Mouse (Mus musculus) C2C12 (cell line): ENCODE results near the gene Cdc37l1. TPM values are rescaled to one million over a fixed set of nuclear protein-coding genes. Genes with fewer than 3 reads are reported as not detected.

Source experiments
- H3K27me3 ChIP-seq: one replicate; pipeline ENCODE4 v1.6.1; 2011; ENCODE audit not compliant: control insufficient read depth, insufficient read depth, insufficient read length
- H3K36me3 ChIP-seq: one replicate; pipeline ENCODE4 v1.6.1; 2011; ENCODE audit not compliant: control insufficient read depth, insufficient read depth
- H3K4me3 ChIP-seq: one replicate; pipeline ENCODE4 v1.5.1; 2011; ENCODE audit warnings: mild to moderate bottlenecking, control low read depth; ENCODE audit not compliant: poor library complexity, insufficient read depth, severe bottlenecking
- H3K79me2 ChIP-seq: one replicate; pipeline ENCODE4 v1.6.1; 2011; ENCODE audit not compliant: control insufficient read depth, insufficient read depth
- H3K79me3 ChIP-seq: one replicate; pipeline ENCODE4 v1.6.1; 2011; ENCODE audit warnings: low read depth, control low read depth
- H3ac ChIP-seq: one replicate; pipeline ENCODE3; 2011; ENCODE audit warnings: low read depth; ENCODE audit not compliant: control insufficient read depth, insufficient read length
- CEBPB ChIP-seq: IDR thresholded peaks from one replicate; pipeline ENCODE4 v1.6.1; 2011; ENCODE audit warnings: low read depth, mild to moderate bottlenecking, control low read depth, moderate library complexity
- CTCF ChIP-seq: IDR thresholded peaks from one replicate; pipeline ENCODE4 v1.5.1; 2011; ENCODE audit not compliant: control insufficient read depth, insufficient read depth, insufficient read length
- FOSL1 ChIP-seq: IDR thresholded peaks from one replicate; pipeline ENCODE4 v1.8.0; 2011; ENCODE audit warnings: mild to moderate bottlenecking, low read length; ENCODE audit not compliant: poor library complexity, insufficient read depth, severe bottlenecking
- MAX ChIP-seq: IDR thresholded peaks from one replicate; pipeline ENCODE4 v1.6.1; 2011; ENCODE audit warnings: mild to moderate bottlenecking, control low read depth
- MYOD1 ChIP-seq: IDR thresholded peaks from one replicate; pipeline ENCODE4 v1.6.1; 2011; ENCODE audit warnings: low read depth; ENCODE audit not compliant: control insufficient read depth, insufficient read length
- MYOG ChIP-seq: IDR thresholded peaks from one replicate; pipeline ENCODE4 v1.6.1; 2011; ENCODE audit not compliant: control insufficient read depth, insufficient read length; ENCODE audit errors: extremely low read depth
- USF1 ChIP-seq: IDR thresholded peaks from one replicate; pipeline ENCODE4 v1.6.1; 2011; ENCODE audit warnings: low read depth, mild to moderate bottlenecking, control low read depth, moderate library complexity
- polyA plus RNA-seq: library from polyadenylated mRNA; unstranded; fragments of >200 nt; fragmentation: generic; extraction: Trizol; gene quantifications from one replicate; pipeline ENCODE4 v1.2.1, GENCODE M21; 2012; ENCODE audit warnings: missing spikeins

Gene Cdc37l1
- polyA plus RNA-seq, 1 experiment, result 6.4 TPM

- Histone ChIP-seq H3K27me3 (no peaks in the 10 kb centered on the region), H3K79me3 (no peaks in the 10 kb centered on the region), H3K79me2 (no peaks in the 10 kb centered on the region), H3K36me3 (no peaks in the 10 kb centered on the region), H3K4me3 (no peak overlapping the region), H3ac (no peak overlapping the region)
- TF ChIP-seq MAX (no peak), CEBPB (no peak), USF1 (no peak)
Measured at GRCm38 (mm10) chr19:28970251-28970650, 19.9 kb upstream of the Cdc37l1 start.

GRCm38 (mm10) chr19:28974862-28975611, 15.1 kb upstream of the Cdc37l1 start:
- TF ChIP-seq CTCF (peak; percentile 55), MYOG (no peak)
- no peak overlapping the region for H3ac ChIP-seq
- no peaks in the 10 kb centered on the region for H3K27me3 ChIP-seq
- no peaks in the 10 kb centered on the region for H3K79me2 ChIP-seq
- no peaks in the 10 kb centered on the region for H3K36me3 ChIP-seq
- H3K4me3 ChIP-seq, result no peak overlapping the region
- H3K79me3 ChIP-seq, result no peaks in the 10 kb centered on the region

- H3ac ChIP-seq, result no peak overlapping the region
- no peaks in the 10 kb centered on the region for H3K36me3 ChIP-seq
- H3K79me3 ChIP-seq, result no peaks in the 10 kb centered on the region
- TF ChIP-seq MYOD1 (no peak), FOSL1 (no peak), MAX (no peak), USF1 (no peak), CTCF (no peak), MYOG (no peak), CEBPB (no peak)
- H3K4me3 ChIP-seq, result no peak overlapping the region
- no peaks in the 10 kb centered on the region for H3K79me2 ChIP-seq
- peaks cover 13% of the 10 kb centered on the region for H3K27me3 ChIP-seq
Measured at GRCm38 (mm10) chr19:28982617-28983016, 7.5 kb upstream of the Cdc37l1 start.

GRCm38 (mm10) chr19:28989515-28989914, 637 bp upstream of the Cdc37l1 start:
- Histone ChIP-seq H3K27me3 (peaks cover 5% of the 10 kb centered on the region), H3K79me3 (peaks cover 32% of the 10 kb centered on the region), H3K79me2 (peaks cover 43% of the 10 kb centered on the region), H3K4me3 (peak overlapping the region; percentile 95), H3ac (no peak overlapping the region), H3K36me3 (peaks cover 19% of the 10 kb centered on the region)
- TF ChIP-seq USF1 (no peak), FOSL1 (no peak), CEBPB (no peak), MAX (no peak), MYOD1 (no peak), CTCF (no peak), MYOG (no peak)

GRCm38 (mm10) chr19:28990590-28991221, 554 bp downstream of the Cdc37l1 start:
- Histone ChIP-seq H3K4me3 (peak overlapping the region; percentile 95), H3K79me2 (peaks cover 52% of the 10 kb centered on the region), H3K27me3 (peaks cover 5% of the 10 kb centered on the region), H3K36me3 (peaks cover 31% of the 10 kb centered on the region), H3K79me3 (peaks cover 34% of the 10 kb centered on the region), H3ac (peak overlapping the region; percentile 94)
- no peak for TF ChIP-seq CTCF
- peak; percentile 7 for TF ChIP-seq MAX

GRCm38 (mm10) chr19:28991391-28991790, 1.2 kb downstream of the Cdc37l1 start:
- Histone ChIP-seq H3K4me3 (peak overlapping the region; percentile 95), H3K79me3 (peaks cover 34% of the 10 kb centered on the region), H3K27me3 (peaks cover 5% of the 10 kb centered on the region), H3ac (peak overlapping the region; percentile 24), H3K36me3 (peaks cover 37% of the 10 kb centered on the region), H3K79me2 (peaks cover 58% of the 10 kb centered on the region)
- no peak for TF ChIP-seq MYOD1
- TF ChIP-seq CTCF, result no peak
